Mouse (Mus musculus): ENCODE measurements around the gene Timm44. TPM values are rescaled to one million over a fixed set of nuclear protein-coding genes. Genes with fewer than 3 reads are reported as not detected.

Timm44 gene
- polyA plus RNA-seq, 1 experiment from 2014 or later: 81.1 TPM

DNA sequence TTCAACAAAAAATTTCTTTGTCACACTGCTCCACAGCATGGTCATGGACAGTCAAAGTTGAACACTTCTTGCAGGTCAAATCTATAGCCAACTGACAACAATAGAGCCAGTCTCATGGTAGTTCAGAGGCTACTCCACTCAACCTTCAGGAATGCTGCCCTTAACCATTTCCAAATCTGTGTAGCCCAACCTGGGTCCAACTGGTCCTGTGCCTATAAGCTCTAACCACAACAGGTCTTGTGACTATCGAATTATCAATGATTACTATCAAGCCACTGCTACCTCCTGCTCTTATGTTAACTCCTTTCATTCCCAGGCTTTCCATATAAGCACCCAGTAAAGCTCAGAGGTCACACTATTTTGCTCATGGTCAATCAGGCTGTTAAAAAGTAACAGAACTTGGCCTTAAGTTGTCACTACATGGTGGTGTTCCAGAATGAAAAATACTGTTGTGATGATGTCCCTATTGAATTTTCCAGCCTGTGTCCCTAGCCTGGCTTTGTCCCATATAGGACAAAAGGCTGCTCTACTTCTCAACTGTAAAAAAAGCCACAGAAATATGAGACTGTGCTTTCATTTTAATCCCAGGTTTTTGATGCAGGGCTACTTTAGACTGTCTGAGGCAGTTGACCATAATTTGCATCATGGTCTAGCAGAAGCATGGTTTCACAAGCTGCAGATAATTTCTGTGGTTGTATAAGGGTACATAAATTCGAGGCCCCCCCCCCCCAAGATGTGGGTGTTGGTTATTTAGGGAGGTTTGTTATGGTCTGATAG, 43.3 kb upstream of the Timm44 start:
- no peak overlapping the region for H3K4me2 ChIP-seq (replicated peaks; ENCODE audit: low read depth, low read length)
- no peak overlapping the region for H3K4me3 ChIP-seq (ENCODE audit: low read depth, low read length)
- no peaks in the 10 kb centered on the region for H3K27me3 ChIP-seq (ENCODE audit: control insufficient read depth, insufficient read depth, low read length)
- peaks cover 32% of the 10 kb centered on the region for H3K36me3 ChIP-seq (ENCODE audit: control insufficient read depth, insufficient read depth, low read length)
- no peak for ATAC-seq (ENCODE audit: insufficient number of reproducible peaks, insufficient read depth, low FRiP score, low read depth)
- no peak overlapping the region for H3K9ac ChIP-seq (replicated peaks; ENCODE audit: low read depth, low read length)
- WGBS: 87% methylated on average over 2 of the region's 2 CpGs
- no peak overlapping the region for H3K27ac ChIP-seq (ENCODE audit: low read length)
- no peaks in the 10 kb centered on the region for H3K9me3 ChIP-seq (ENCODE audit: control insufficient read depth, low read depth, low read length)
- peaks cover 13% of the 10 kb centered on the region for H3K4me1 ChIP-seq (ENCODE audit: control insufficient read depth, insufficient read depth, low read length)

DNA sequence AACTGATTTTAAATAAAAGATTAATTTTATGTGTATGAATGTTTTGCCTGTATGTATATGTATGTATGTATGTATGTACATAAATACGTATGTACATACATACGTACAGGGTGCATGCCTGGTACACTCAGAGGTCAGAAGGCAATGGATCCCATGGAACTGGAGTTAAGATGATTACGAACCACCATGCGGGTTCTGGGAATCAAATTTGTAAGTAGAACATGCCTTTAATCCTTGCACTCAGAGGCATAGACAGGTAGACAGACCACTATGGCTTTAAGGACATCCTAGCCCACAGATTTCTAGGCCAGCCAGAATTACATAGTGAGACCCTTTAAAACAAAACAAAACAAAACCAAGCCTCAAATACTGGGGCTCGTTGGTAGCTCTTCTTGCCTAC, 42.4 kb upstream of the Timm44 start:
- ATAC-seq (ENCODE audit: insufficient number of reproducible peaks, insufficient read depth, low FRiP score, low read depth): no peak

DNA sequence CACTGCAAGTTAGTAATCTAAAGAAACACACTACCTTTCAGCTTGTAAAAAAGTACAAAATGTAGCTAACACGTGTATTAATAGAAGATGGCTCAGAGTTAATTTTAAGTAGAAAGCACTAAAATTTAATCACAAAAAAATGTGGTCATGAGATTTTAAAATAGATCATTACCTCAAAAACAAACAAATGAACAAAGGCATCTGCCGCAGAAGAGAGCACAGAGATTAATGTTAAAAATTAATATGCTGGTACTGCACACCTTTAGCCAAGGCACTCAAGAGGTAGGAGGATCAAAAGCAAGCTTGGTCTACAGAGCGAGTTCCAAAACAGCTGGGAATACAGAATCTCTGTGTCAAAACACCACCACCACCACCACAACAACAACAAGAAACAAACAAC, 39.1 kb upstream of the Timm44 start:
- Histone ChIP-seq H3K9ac (replicated peaks; ENCODE audit: low read depth, low read length) (no peak overlapping the region), H3K27ac (ENCODE audit: low read length) (no peak overlapping the region), H3K4me3 (ENCODE audit: low read depth, low read length) (no peak overlapping the region), H3K9me3 (ENCODE audit: control insufficient read depth, low read depth, low read length) (no peaks in the 10 kb centered on the region), H3K36me3 (ENCODE audit: control insufficient read depth, insufficient read depth, low read length) (peaks cover 22% of the 10 kb centered on the region), H3K4me1 (ENCODE audit: control insufficient read depth, insufficient read depth, low read length) (no peaks in the 10 kb centered on the region), H3K4me2 (replicated peaks; ENCODE audit: low read depth, low read length) (no peak overlapping the region), H3K27me3 (ENCODE audit: control insufficient read depth, insufficient read depth, low read length) (no peaks in the 10 kb centered on the region)
- ATAC-seq (ENCODE audit: insufficient number of reproducible peaks, insufficient read depth, low FRiP score, low read depth): no peak
- 88% methylated on average over 3 of the region's 3 CpGs for WGBS

More for the DNA sequence above, 42.4 kb upstream of the Timm44 start:
- H3K9ac ChIP-seq (replicated peaks; ENCODE audit: low read depth, low read length): no peak overlapping the region
- no peaks in the 10 kb centered on the region for H3K27me3 ChIP-seq (ENCODE audit: control insufficient read depth, insufficient read depth, low read length)
- 91% methylated on average over 5 of the region's 5 CpGs for WGBS
- no peaks in the 10 kb centered on the region for H3K9me3 ChIP-seq (ENCODE audit: control insufficient read depth, low read depth, low read length)
- H3K4me1 ChIP-seq (ENCODE audit: control insufficient read depth, insufficient read depth, low read length): peaks cover 5% of the 10 kb centered on the region; the same call in 1 of the 2 replicates
- peaks cover 32% of the 10 kb centered on the region for H3K36me3 ChIP-seq (ENCODE audit: control insufficient read depth, insufficient read depth, low read length)
- no peak overlapping the region for H3K4me3 ChIP-seq (ENCODE audit: low read depth, low read length)
- H3K27ac ChIP-seq (ENCODE audit: low read length): no peak overlapping the region
- H3K4me2 ChIP-seq (replicated peaks; ENCODE audit: low read depth, low read length): no peak overlapping the region

DNA sequence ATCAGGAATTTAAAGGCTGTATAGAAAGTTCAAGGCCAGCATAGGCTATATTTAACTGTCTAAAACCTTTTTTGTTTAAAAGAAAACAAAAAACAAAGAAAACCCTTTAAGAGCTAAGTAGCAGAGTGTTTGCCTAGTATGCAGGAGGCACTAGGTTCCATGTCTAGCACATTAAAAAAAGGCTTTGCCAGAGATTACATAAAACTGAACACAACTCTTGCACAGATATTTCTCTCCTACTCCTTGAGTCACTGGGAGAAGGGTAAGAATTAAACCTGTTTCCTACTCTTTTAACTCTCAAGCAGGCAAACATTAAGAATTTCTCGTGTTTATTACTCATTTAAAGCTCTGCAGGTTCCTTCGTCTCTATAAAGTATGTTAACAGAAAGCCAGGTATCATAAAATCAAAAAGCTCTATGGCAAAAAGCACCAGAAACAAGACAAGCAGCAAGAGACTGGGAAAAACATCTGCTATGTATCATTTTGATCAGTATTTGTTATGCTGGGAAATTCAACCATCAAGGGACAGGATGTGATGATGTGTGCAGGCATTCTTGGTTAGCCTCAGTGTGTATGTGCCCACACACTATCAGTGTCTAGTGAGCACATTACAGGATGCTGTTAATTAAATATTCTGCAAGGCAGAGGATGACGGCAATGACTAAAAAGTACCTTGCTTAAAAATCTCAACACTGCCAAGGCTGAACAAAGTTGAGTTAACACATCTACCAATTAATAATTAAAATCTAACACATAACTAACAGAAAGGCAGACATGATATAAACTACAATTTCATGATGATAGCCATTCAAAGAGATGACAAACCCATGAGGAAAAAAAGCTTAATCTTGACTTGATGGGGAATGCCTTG, 37.8 kb upstream of the Timm44 start:
- no peak overlapping the region for H3K4me2 ChIP-seq (replicated peaks; ENCODE audit: low read depth, low read length)
- no peak for ATAC-seq (ENCODE audit: insufficient number of reproducible peaks, insufficient read depth, low FRiP score, low read depth)
- no peaks in the 10 kb centered on the region for H3K4me1 ChIP-seq (ENCODE audit: control insufficient read depth, insufficient read depth, low read length)
- no peak overlapping the region for H3K27ac ChIP-seq (ENCODE audit: low read length)
- H3K27me3 ChIP-seq (ENCODE audit: control insufficient read depth, insufficient read depth, low read length): no peaks in the 10 kb centered on the region
- whole genome bisulfite sequencing: 61% methylated on average over 3 of the region's 3 CpGs
- no peak overlapping the region for H3K4me3 ChIP-seq (ENCODE audit: low read depth, low read length)
- no peak overlapping the region for H3K9ac ChIP-seq (replicated peaks; ENCODE audit: low read depth, low read length)
- H3K36me3 ChIP-seq (ENCODE audit: control insufficient read depth, insufficient read depth, low read length): peaks cover 23% of the 10 kb centered on the region
- no peaks in the 10 kb centered on the region for H3K9me3 ChIP-seq (ENCODE audit: control insufficient read depth, low read depth, low read length)

DNA sequence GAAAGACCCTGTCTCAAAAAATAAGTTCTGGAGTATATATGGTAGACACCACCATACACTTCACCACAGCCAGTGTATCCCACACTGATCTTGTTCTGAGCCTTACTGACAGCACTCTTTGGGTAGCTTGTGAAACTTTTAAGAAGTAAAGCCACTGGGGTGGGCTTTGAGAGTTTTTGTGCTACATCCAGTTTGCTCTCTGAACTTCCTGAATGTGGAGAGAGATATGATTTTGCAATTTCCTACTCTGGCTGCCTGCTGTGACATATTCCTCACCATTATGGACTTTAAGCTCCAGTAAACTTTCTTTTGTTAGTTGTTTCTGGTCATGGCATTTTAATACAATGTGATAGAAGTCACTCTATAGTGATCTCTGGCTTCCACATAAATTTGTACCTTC, 36.4 kb upstream of the Timm44 start:
- no peak overlapping the region for H3K4me2 ChIP-seq (replicated peaks; ENCODE audit: low read depth, low read length)
- H3K27me3 ChIP-seq (ENCODE audit: control insufficient read depth, insufficient read depth, low read length): no peaks in the 10 kb centered on the region
- ATAC-seq (ENCODE audit: insufficient number of reproducible peaks, insufficient read depth, low FRiP score, low read depth): no peak

DNA sequence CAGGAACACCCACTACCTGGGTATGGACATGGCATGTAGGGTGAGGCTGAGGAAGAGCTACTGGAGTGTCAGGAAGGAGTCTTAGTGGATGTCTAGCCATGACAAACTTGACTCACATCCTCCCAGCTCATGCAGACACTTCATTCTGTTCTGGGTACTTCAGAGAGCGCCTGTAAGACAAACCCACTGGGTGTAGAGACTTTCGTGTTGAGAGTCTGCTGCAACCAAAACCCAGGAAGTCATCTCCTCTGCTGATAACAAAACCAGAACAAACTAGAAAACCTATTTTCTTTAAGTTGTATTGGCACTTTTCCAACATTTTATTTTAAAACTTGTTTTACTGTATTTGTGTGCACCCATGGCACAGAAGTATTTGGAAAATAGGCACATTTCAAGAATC, 30.1 kb upstream of the Timm44 start:
- no peaks in the 10 kb centered on the region for H3K27me3 ChIP-seq (ENCODE audit: control insufficient read depth, insufficient read depth, low read length)
- no peaks in the 10 kb centered on the region for H3K9me3 ChIP-seq (ENCODE audit: control insufficient read depth, low read depth, low read length)
- no peak overlapping the region for H3K4me2 ChIP-seq (replicated peaks; ENCODE audit: low read depth, low read length)
- no peak overlapping the region for H3K9ac ChIP-seq (replicated peaks; ENCODE audit: low read depth, low read length)
- no peak overlapping the region for H3K4me3 ChIP-seq (ENCODE audit: low read depth, low read length)
- ATAC-seq (ENCODE audit: insufficient number of reproducible peaks, insufficient read depth, low FRiP score, low read depth): no peak
- 83% methylated on average over 2 of the region's 2 CpGs for WGBS
- H3K4me1 ChIP-seq (ENCODE audit: control insufficient read depth, insufficient read depth, low read length): no peaks in the 10 kb centered on the region
- H3K36me3 ChIP-seq (ENCODE audit: control insufficient read depth, insufficient read depth, low read length): peaks cover 75% of the 10 kb centered on the region
- no peak overlapping the region for H3K27ac ChIP-seq (ENCODE audit: low read length)

More for the DNA sequence above, 36.4 kb upstream of the Timm44 start:
- Histone ChIP-seq H3K9me3 (ENCODE audit: control insufficient read depth, low read depth, low read length) (no peaks in the 10 kb centered on the region), H3K4me1 (ENCODE audit: control insufficient read depth, insufficient read depth, low read length) (no peaks in the 10 kb centered on the region), H3K9ac (replicated peaks; ENCODE audit: low read depth, low read length) (no peak overlapping the region), H3K27ac (ENCODE audit: low read length) (no peak overlapping the region), H3K4me3 (ENCODE audit: low read depth, low read length) (no peak overlapping the region), H3K36me3 (ENCODE audit: control insufficient read depth, insufficient read depth, low read length) (peaks cover 28% of the 10 kb centered on the region)

DNA sequence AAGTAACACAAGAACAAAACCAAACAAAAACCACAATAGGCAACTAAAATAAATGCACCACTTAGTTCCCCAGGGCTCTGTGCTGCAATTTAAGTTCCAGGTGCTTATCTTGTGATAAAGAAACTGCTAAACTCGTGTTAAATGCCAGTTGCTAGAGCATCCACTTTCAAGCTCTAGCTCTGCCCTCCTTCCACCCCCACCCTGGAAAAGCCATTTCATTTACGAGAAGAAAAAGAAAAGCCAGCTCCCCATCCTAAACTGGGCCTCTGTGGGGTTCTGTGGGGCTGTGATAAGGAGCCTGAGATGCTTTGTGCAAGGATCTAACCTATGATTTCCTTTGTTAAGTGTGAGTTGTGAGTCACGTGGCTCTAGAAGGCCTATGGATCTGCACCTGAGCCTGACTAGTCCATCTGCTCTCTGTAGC, 28.4 kb upstream of the Timm44 start:
- peaks cover 74% of the 10 kb centered on the region for H3K36me3 ChIP-seq (ENCODE audit: control insufficient read depth, insufficient read depth, low read length)

DNA sequence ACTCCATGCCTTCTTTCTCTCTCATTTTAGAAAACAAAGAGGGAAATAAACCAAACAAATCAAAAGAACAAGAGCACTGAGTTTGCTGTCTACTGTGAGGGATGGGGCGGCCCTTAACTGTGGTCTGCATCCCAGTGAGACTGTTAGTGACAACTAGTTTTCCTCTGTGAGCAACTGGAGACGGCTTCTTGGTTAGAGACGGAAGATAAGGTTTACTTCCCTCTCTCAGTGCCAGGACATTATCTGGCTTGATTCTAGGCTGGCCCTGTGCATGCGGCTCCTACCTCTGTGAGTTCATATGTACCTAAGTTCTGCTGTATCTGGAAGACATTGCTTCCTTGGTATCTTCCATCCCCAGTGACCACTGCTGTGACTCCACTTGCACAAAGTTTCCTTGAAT, 22.1 kb upstream of the Timm44 start:
- Histone ChIP-seq H3K27ac (ENCODE audit: low read length) (no peak overlapping the region), H3K4me3 (ENCODE audit: low read depth, low read length) (no peak overlapping the region), H3K9me3 (ENCODE audit: control insufficient read depth, low read depth, low read length) (no peaks in the 10 kb centered on the region), H3K4me1 (ENCODE audit: control insufficient read depth, insufficient read depth, low read length) (no peaks in the 10 kb centered on the region), H3K27me3 (ENCODE audit: control insufficient read depth, insufficient read depth, low read length) (no peaks in the 10 kb centered on the region), H3K4me2 (replicated peaks; ENCODE audit: low read depth, low read length) (no peak overlapping the region), H3K9ac (replicated peaks; ENCODE audit: low read depth, low read length) (no peak overlapping the region), H3K36me3 (ENCODE audit: control insufficient read depth, insufficient read depth, low read length) (peaks cover 77% of the 10 kb centered on the region)
- ATAC-seq (ENCODE audit: insufficient number of reproducible peaks, insufficient read depth, low FRiP score, low read depth): no peak
- 90% methylated on average over 4 of the region's 4 CpGs for WGBS

More for the DNA sequence above, 28.4 kb upstream of the Timm44 start:
- H3K4me1 ChIP-seq (ENCODE audit: control insufficient read depth, insufficient read depth, low read length): no peaks in the 10 kb centered on the region
- H3K9ac ChIP-seq (replicated peaks; ENCODE audit: low read depth, low read length): no peak overlapping the region
- ATAC-seq (ENCODE audit: insufficient number of reproducible peaks, insufficient read depth, low FRiP score, low read depth): 0 out of 2 replicates have a peak, but pooled peaks have one; percentile 14
- H3K27ac ChIP-seq (ENCODE audit: low read length): no peak overlapping the region
- H3K4me3 ChIP-seq (ENCODE audit: low read depth, low read length): no peak overlapping the region
- WGBS: 68% methylated on average over 3 of the region's 3 CpGs
- H3K4me2 ChIP-seq (replicated peaks; ENCODE audit: low read depth, low read length): no peak overlapping the region
- H3K27me3 ChIP-seq (ENCODE audit: control insufficient read depth, insufficient read depth, low read length): no peaks in the 10 kb centered on the region
- no peaks in the 10 kb centered on the region for H3K9me3 ChIP-seq (ENCODE audit: control insufficient read depth, low read depth, low read length)
